Mouse (Mus musculus) thymus, adult 2 months (tissue): ENCODE results near the gene Ppp2r2c.

Source experiments
- CTCF ChIP-seq: fragments of 200-500 bp; IDR thresholded peaks from 2 replicates; pipeline ENCODE4 v1.5.1; 2012; ENCODE audit warnings: mild to moderate bottlenecking, control low read depth, low read length, moderate library complexity, borderline replicate concordance; ENCODE audit not compliant: control insufficient read depth, poor library complexity, insufficient read depth; ENCODE audit errors: extremely low read depth
- POLR2A ChIP-seq: fragments of 200-500 bp; IDR thresholded peaks from 2 replicates; pipeline ENCODE4 v1.6.1; 2012; ENCODE audit warnings: mild to moderate bottlenecking, low read length, control low read depth, moderate library complexity; ENCODE audit not compliant: control insufficient read depth, poor library complexity, insufficient read depth; ENCODE audit errors: extremely low read depth

DNA sequence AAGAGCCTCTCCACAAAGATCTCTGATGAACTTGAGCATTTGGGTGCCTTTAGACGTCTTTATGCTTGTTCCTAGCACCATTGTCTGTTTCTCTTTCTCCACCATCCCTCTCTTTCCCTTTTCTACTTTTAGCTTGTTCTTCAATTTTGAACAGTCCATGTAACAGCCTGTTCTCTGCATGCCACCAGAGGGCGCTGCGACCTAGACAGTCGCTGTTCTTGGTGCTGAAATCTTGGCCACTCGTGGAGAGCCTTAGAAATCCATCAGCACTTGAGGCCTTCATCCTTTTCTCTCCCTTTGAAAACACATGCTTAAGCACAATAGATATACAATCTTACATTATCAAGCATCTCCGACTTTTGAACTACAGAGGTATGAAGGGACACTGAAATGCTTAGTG lies 32.4 kb upstream of the Ppp2r2c start:
- TF ChIP-seq POLR2A (no peak), CTCF (peak; percentile 75; the same call in 1 of the 2 replicates)
